Mouse (Mus musculus) megakaryocyte, embryonic 14.5 days (primary cell): Measurements from ENCODE around the gene Gm10801.

Experiments used
- FLI1 ChIP-seq: IDR thresholded peaks from 2 replicates; pipeline ENCODE4 v1.6.1; 2012; ENCODE audit warnings: low read length, inconsistent platforms, mixed read lengths
- GATA1 ChIP-seq: IDR thresholded peaks from 3 replicates; pipeline ENCODE4 v1.6.1; 2012; ENCODE audit warnings: mixed read lengths, low read length, inconsistent platforms, borderline replicate concordance

GRCm38 (mm10) chr2:98697533-98697932, 35.5 kb downstream of the Gm10801 start:
- no peak for TF ChIP-seq FLI1
- TF ChIP-seq GATA1, result no peak
